Mouse (Mus musculus): ENCODE measurements at regions not wholly inside any gene's neighbourhood (a gene's known extent, or its start where the extent isn't known, plus 50 kb on each side); places are given as distances from the start of the nearest gene placed in this dataset.
A peak's percentile ranks its signal among the peaks of the same experiment; 100 is the strongest.

DNA sequence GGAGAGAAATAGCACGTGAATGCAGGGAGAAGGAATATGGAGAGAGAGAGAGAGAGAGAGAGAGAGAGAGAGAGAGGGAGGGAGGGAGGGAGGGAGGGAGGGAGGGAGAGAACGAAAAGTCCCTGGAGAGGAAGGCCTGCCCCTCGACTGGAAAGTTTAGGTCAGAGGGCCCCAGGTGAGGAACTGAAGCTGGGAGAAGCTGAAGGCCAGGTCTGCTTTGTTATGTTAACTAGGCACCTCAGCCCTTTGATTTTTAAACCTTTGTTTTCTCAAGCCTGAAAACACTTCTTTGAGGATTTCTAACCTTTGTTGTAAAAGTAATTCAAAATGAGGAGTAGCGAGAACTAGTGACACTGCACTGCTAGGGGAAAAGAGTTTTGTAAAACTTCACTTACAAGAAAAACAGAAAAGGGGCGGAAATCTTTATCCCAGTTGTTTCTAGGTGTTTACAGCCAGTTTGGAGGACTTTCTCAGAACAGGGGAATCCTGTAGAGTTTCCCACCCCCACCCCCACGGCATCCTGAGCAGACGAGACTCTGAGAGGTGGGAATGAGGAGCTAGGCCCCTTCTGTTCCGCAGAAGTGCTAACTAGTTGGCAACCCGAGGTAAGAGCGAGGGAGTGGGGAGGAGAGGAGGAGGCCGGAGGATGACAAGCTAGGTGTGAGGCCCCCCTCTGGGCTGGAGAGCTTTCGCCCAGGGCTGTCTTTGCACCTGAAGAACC is 112.7 kb upstream of the Spred2 start:
- ATAC-seq (replicated peaks; ENCODE audit: poor library complexity): no peak

DNA sequence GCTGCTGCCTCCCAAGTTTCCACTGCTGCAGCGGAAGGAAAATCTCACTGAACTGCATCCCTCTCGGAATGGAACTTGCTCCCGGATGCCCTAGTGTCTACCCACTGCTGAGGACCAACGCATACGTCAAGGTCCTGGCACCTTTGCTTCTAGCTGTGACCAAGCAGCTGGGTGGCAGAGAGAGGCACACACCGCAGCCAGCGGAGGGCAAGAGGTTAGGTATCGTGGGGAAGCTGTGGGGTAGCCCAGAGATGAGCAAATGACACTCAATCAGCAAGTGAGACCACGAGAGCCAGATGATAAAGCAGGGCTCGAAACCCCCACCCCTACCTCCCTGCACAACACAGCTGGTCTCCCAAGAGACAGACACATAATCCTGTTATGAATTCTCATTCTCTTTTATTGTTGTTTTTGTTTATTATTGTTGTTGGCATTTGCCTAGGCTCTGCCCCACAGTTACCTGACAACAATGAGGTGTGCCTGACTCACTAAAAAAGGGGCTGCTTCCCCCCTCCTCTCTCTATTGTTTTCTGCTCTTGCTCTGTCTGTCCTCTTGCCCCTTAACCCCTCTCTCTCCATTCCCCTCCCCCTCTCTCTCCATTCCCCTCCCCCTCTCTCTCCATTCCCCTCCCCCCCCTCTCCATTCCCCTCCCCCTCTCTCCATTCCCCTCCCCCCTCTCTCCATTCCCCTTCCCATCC is 112.0 kb upstream of the Spred2 start:
- ATAC-seq (replicated peaks; ENCODE audit: poor library complexity): no peak

DNA sequence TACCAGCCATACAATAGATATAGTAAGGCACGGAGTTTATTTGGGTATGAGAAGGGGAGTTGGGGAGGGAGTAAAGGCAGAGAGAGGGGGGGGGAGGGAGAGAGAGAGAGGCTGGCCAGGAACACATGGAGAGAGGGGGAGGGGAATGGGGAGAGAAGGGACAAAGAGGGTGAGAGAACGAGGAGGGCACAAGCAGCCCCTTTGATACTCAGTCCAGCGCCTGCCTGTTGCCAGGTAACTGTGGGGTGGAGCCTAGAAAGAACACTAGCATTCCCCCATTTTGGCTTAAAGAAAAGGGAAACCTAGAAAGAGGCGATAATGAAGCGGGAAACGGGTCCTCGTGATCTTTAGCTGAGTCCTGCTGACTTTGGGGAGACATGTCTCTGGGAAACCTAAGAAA is 110.6 kb upstream of the Spred2 start:
- no peak for ATAC-seq (replicated peaks; ENCODE audit: poor library complexity)

DNA sequence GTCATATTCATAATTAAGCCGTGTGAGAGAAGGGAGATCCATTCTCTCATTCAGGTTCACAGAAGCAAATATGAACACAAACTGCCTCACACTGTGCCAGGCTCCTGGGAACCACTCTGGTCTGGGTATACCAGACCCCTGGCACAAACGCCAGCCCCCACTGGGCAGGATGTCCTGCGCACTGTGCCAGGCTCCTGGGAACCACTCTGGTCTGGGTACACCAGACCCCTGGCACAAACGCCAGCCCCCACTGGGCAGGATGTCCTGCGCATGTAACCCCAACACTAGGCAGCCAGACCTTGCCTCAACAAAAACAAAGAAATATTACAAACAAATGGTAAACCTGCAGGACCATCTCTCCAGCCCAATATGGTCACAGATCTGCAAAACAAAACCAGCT is 101.2 kb upstream of the Spred2 start:
- no peak for ATAC-seq (replicated peaks; ENCODE audit: poor library complexity)

DNA sequence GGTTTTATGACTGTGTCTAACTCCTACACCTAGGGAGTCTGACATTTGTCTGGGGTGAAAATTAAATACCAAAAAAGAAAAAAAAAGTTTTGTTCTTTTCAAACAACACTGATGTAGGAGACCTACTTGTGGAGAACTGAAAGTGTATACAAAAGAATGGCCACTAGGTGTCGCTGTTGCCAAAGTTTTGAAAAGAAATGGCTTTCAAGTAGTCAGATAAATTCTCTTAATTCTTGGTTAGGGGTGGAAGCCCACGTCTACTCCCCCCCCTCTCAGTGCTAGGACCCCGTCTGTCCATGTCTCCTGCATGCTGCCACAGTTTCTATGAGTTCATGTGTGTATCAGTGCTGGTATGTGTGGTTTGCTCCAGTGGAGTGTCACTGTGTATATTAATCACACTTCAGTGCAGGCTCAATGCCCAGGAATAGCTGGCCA is 100.7 kb upstream of the Spred2 start:
- ATAC-seq (replicated peaks; ENCODE audit: poor library complexity): peak; percentile 77

DNA sequence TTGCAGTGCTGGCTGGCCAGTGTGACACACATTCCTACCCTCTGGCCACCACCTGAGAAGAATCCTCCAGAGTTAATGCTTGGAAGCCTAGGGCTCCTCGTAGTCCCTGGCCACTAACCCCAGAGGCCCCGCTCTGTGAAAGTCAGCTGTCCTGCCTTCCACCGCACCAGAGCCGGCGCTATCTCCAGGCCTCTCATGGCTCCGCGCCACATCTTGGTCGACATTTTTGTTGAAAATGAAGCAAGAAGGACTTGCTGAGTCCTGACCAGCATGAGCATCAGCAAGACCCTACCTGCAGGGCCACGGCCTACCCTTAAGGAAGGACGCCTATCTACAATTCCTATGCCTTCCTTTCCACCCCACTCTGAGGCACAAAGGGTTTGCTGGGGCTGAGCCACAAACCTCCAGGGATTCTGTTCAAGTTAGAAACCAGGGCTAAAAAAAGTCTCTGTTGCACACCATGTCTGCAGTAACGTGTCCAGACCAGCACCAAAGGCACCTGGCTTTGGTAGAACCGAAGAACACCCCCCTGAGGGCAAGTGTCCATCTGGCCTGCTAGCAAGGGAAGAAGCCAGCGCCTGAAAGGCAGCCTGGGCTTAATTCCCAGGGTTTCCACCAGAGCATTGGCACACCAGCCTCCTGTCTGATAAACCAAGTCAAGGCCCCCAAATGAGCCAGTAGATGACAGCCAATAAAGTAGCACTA is 97.5 kb upstream of the Spred2 start:
- no peak for ATAC-seq (replicated peaks; ENCODE audit: poor library complexity)

DNA sequence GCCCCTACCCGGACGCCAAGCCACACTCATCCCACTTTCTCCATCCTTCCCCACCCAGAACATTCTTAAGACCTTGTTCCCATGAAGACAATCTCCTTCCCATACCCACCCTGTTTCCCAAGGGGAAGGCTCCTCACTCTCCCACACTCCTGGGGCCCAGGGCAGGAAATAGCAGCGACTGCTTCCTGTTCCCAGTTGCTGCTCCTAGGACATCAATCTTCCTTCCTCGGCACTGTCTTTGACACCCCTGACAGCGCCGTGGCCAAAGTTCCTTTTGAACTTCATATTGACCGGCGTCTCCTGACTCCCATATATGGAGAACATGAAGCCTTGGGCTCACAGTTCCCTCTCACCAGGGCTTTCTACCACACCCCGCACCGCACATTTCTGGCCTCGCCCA is 96.2 kb upstream of the Spred2 start:
- ATAC-seq (replicated peaks; ENCODE audit: poor library complexity): no peak

DNA sequence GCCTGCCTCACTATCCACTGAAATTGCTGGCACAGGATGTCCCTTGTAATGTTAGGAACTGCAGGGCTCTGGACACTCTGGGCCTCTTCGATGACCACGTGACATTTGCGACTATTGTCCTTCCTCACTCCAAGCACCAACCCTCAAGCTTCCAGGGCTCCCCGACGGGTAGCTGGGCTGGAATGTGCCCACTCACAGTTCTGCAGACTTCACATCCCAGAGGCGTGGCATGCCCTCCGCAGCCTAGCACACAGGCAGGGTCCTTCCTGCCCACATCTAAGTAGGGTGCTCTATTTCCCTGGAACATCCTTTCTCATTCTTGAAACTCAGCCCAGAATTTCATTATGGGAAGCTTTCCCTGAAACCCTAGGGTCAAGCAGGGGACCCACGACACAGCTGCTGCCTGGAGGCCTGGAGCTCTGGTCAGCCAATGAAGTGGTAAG is 95.2 kb upstream of the Spred2 start:
- no peak for ATAC-seq (replicated peaks; ENCODE audit: poor library complexity)

DNA sequence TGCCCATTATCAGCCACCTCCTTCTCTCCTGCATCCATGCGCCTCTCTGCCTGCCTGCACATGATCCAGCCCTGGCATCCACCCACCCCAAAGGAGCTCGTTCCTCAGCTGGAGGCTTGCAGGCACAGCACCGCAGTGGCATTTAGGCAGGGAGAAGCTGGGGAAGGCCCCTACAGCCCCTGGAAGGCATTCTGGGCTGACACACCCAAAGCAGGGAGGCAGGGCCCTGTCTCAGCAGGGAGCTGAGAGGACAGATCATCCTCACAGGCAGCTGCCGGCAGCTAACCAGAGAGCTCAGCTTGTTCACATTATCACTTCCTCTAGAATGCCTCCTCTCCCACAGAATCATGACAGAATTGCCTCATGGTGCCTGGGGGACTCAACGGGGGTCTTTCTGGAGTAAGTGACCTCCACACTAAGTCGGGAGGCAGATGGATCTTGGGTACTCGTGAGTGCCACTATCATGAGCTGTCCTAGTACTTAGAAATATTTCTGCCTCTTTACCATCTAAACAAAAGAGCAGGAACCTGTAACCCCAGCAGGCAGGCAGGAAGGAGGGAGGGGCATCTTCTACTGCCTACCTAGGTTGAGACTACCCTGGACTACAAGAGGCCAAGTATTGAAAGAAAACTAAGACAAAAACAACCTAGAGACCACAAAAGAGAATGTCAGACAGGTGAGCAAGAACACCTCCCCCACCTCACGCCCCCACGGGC is 94.5 kb upstream of the Spred2 start:
- no peak for ATAC-seq (replicated peaks; ENCODE audit: poor library complexity)

DNA sequence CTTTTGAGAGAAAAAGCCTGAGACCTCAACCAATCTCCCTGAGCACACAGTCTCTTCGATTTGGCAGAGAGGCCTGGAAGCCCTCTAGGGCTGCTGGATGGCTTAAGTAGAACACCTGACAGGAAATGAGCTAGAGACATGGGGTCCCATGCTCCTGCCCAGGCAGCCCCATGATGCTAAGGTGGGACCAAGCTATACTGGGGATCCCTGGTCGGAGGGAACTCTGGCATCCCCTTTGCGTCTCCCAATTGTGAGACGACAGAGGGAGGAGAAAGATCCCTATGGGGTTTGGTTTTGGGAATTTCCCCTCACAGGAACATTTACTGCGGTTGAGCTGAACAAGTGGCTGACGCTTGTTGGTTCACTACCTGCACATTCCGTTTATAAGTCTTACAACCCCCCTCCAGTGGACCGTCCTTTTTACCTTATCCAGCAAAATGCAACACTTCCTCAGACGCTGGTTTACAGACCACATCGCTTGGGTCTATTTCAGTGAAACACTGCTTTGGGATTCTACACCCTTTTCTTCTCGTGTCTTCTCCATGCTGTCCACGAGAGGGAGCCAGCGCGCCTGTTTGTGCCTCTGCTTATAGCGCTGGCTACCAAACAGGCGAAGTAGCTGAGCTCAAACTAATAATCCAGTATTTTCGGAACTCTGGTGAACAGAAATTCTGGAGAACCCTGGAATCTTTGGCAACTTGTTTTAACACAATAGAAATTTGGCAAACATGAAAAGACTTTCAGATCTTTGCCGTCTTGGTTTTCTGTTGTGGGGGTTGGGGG is 93.7 kb upstream of the Spred2 start:
- peak; percentile 96 for ATAC-seq (replicated peaks; ENCODE audit: poor library complexity)

DNA sequence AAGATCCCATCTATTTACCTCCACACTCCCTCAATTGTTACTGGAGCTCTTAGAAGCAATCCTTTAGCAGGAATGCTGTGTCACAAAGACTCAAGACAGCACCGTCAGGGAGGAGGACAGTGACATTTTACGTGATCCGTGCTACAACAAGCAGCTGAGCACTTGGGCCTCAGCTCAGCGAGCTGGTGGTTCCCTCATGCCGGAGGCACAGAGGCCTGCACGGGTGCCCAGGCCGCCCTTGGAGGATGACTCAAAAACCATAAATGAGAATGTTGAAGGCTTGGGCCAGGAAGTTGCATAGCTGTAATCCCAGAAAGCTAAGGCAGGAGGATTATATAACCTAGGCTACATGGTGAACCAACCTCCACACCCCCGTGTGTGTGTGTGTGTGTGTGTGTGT is 89.6 kb upstream of the Spred2 start:
- ATAC-seq (replicated peaks; ENCODE audit: poor library complexity): no peak

DNA sequence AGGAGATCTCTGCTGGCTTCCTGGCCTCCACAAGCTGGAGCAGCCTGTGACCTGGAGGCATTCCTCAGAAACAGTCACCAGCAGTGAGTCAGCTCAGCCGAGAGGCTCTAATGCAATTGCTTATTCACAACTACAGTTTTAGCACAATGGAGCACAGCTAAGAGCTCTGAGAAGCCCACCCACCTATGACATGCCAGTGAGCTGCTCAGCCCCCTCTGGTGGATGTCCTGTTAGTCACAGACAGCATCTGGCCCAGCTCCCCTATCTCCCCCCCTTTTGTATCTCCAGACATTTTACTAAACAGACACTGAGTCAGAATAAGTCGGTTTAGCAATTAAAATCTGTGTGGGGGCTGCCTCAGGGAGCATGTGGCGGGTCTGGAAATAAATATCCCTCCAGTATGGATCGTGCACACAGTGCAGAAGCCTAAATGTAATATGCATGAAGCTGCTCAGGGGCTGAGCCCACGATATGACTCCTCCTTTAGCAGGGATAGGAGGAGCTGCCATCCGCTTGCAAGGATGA is 88.9 kb upstream of the Spred2 start:
- ATAC-seq (replicated peaks; ENCODE audit: poor library complexity): no peak

DNA sequence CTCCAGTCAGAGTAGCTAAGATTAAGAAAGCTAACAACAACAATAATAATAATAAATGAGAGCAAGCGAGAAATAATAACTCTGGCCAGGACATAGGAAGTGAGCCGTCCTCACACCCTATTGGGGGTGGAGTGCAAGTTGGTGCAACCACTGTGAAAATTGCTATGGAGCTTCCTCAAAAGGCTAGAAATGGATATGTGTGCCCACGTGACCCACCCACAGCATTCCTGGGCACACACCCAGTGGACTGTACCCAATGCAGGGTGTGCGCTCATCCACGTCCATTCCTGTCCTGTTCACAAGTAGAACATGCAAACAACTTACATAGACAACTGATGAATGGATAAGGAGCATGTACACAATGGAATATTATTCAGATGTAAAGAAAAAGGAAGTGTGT is 85.2 kb upstream of the Spred2 start:
- peak; percentile 42; the same call in 1 of the 2 replicates for ATAC-seq (replicated peaks; ENCODE audit: poor library complexity)

DNA sequence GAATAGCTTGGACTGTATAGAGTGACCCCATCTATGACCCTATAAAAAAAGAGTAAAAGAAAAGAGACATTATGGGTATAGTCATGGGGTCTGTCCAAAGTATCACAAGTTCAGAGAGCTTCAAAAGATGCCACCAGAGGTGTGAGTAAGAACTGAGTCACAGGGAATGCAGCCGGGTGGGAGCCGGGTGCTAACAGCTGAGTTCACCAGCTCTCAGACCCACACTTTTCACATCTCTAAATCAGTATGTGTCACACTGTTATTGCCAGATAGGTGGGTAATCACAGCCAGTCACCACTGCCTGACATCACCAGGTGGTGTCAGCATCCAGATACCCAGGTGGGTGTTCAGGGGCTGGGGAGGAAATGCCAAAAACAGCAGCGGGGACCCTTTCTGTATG is 81.1 kb upstream of the Spred2 start:
- ATAC-seq (replicated peaks; ENCODE audit: poor library complexity): no peak

DNA sequence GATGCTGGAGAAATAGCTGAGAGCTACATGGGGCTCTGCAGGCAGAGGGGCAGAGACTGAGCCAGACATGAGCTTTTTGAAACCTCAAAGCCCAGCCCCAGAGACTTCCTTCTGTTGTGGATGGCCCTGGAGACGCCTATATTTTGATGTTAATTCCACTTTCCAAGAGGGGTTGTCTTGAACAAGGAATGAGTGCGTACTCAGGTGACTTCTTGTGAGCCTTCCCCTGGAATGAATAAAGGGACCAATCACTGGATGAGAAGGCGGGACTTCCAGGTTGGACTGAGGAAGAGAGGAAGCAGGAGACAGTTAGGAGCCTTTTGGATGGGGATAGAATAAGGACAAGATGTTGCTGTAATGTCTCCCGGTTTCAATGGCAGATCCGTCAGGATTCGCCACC is 76.3 kb upstream of the Spred2 start:
- ATAC-seq (replicated peaks; ENCODE audit: poor library complexity): no peak

DNA sequence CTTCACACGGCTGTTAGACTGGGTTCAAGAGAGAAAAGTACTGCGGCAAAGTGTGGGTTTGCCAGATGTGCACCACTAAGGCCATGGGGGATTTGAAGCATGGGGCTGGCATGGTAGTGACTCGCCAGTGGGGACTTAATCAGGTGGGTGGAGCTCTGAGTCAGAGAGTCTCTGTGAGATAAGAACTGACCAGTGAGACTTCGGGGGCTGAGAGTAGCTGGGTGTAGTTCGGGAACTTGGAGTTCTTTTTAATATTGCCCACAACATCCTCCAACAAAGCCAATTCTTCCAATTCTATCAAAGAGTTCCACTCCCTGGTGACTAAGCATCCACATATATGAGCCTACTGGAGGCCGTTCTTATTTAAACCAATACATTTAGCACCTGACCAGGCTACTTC is 75.8 kb upstream of the Spred2 start:
- no peak for ATAC-seq (replicated peaks; ENCODE audit: poor library complexity)

DNA sequence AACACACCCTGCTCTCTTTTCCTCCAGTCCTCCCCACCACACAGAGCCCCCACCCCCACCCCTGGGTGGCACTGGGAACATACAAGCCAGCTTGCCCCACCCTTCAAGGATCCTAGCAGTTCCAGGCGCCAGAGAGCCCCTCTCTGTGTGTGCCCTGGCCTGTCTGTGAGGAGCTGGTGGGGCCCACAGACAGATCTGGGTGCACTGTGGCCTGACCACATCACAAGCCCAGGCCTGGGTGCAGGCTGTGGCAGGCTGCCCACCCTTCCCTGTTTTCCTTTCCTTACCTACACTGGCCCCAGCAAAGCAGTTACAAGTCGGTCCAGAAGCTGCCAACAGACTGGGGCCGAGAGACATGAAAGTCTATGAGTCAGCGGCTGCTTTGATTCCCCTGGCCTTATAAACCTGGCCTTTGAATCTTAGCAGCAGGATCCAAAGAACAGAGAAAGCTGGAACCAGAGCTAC is 74.8 kb upstream of the Spred2 start:
- ATAC-seq (replicated peaks; ENCODE audit: poor library complexity): no peak

DNA sequence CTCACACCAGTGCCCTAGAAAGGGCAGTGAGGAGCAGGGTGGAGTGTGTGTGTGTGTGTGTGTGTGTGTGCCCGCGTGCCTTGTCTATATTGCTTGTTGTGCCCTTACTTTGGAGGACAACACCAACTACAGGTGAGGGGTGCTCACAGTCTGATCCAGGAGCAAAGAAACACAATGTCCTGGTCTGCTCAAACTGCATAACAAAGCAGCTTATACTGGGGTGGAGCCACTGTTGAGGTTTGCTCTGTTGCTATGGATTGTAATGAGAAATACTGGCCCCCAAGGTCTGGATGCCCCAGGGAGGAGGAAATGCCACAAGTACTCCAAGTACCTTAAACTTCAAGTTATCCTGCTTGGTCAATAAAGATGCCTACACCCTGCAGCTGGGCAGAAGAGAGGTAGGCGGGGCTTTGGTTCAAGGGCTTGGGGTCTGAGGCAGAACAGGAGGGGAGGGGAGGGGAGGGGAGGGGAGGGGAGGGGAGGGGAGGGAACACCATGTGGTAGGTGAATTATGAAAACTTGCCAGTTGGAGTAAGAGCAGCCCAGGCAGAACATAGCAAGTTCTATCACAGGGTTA is 74.2 kb upstream of the Spred2 start:
- ATAC-seq (replicated peaks; ENCODE audit: poor library complexity): no peak

DNA sequence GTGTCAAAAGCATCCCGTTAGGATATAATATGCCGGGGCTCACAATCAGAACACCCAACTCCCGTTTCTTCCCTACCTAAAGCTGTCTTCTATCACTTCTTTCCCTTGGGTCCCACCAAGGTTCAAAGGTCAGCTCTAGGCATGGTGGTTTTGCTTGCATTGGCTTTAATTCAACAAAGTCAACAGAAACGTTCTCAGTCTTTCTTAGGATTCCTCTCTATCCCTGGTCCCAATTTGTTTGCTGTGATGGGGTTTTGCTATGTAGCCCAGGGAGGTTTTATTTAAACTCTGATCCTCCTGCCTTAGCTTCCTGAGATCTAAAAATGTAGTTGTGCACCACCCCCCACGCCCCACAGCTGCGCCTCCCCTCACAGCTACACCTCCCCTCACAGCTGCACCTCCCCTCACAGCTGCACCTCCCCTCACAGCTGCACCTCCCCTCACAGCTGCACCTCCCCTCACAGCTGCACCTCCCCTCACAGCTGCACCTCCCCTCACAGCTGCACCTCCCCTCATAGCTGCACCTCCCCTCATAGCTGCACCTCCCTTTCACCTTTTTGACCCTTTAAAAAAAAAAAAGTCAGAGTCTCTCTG is 73.1 kb upstream of the Spred2 start:
- ATAC-seq (replicated peaks; ENCODE audit: poor library complexity): no peak

DNA sequence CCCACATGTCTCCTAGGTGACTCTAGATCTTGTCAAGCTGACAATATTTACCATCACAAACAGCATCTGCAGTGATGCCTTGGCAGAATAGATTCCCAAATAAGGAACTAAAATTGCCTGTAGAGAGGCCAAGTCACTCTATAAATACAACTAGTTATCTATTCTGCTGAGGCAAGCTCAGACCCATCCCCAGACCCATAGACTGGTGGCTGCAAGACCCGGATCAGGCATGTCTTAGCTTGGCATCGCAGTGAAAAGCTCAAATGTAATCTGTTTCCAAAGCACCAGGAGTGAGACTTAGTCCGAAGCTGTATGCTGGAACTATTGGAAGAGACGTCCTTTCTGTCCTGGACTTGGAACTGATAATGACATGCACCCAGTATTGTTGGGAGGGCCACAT is 62.6 kb upstream of the Spred2 start:
- no peak for ATAC-seq (replicated peaks; ENCODE audit: poor library complexity)
